Mouse (Mus musculus): ENCODE data around the gene Serbp1.
A peak's percentile ranks its signal among the peaks of the same experiment; 100 is the strongest.

Serbp1 gene

DNA sequence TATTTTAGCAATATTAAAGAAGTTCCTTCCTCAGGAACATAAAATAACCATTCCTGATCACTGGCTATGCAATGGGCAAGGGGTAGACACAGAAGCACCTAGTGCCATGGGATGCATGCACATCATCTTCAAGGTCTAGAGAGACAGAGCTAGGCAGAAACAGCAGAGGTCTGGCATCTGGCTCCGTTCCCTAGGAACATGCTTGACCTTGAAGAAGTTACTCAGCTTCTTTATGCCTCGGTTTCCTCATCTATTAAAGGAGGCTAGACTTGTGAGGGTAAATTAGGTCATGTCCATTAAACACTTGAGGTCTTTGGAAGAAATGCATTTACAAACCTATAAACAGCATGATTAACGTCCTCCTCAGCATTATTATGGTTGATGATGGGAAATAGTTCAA lies 2.3 kb upstream of the Serbp1 start:
- no peak for DNase-seq (ENCODE audit: low spot score in 2 of 2)

DNA sequence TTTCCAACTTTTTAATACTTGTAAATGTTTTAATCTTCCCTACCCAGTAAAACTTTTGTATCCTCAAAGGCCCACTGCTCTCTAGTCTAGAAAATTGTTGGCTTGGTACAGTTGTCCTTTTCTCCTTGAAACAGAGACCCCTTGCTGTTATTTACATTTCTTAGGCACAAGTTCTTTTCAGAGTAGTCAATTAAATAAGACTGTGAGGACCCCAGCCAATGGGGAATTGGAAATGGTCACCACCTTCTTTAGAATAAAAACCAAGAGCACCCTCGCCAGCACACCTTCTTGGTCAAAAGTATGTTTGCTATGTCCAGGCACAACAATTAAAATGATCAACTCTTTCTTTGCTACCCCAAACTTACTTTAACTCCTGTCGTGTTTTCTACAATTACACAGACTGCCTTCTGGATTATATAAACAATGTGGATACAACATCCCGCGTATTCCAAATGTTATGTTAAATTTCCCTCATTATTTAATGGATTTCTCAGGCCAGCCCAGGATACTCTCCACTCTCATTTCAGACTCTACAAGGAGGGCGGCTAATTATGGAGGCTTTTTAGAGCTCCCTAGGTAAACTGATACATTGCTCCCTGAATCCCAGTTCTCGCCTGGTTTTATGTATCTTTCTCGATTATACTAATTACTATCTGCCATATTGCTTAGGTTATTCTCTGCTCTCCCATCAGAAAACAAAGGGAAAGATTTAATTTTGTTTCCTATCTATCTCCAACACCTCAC lies 1.3 kb upstream of the Serbp1 start:
- no peak for DNase-seq (ENCODE audit: low spot score in 2 of 2)

DNA sequence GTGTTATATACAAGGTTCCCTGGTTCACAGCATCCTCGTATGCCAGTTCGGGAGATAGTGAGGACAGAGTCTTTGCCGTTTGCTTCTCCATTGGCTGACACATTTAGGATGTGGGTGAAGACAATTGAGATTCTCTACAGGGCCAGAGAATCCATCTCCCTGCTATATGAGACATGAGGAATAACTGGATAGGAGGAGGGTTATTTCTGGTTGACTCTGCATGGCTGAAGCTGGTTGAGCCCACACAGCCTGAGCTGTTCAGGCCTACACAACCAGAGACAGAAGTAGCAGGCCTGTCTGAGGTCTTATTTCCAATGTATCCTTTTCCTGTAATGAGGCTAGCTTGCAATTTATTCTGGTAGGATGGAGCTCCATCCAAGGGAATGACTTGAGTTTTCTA lies 3.3 kb downstream of the Serbp1 start:
- DNase-seq (ENCODE audit: low spot score in 2 of 2), result no peak

DNA sequence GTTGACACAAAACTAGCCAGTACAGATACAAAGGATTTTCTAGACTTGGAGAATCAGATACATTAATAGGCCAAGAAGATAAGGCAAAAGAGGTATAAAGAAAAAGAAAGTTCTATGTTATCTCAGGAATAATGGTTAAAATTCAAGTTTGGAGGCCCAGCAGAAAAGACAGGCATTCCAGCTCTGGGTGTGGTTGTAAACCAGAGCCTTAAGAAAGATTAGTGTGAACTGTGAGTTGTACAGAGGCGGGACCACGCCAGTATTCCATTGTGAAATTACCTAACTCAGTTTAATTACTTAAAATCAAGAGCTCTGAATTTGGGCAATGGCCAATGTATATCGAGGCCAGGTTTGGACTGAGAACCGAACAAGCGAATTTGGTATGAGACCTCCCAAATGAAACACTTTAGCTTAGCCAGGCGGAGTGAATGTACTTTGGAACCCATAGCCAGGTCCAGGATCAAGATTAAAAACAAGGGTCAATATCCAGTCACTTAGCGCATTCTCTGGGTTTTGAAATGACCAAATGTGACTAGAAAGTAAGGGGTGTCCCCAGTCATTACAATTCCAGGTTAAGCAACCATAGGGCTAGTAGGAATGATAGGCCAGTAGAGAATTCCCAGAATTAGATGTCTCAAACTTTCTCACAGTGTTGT lies 5.9 kb downstream of the Serbp1 start:
- DNase-seq (ENCODE audit: low spot score in 2 of 2), result no peak

DNA sequence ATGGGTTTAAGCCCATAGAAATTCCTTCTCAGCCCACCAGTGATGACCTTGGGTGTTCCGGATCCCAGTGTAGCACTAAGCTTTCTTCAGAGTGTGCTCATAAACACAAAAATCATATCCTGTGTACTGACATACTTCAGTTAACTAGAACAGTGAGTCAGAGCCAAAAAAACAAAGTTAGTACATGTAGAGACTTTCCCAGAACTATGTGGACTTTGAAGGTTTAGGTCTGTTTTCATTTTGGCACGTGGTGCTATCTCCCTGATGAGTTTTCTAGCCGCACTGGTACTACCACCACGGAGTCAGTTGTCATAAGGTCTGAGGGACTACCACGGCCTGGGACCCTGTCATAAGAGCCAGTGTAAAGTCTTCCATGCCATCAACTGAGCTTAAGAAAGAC lies 6.5 kb downstream of the Serbp1 start:
- no peak for DNase-seq (ENCODE audit: low spot score in 2 of 2)

DNA sequence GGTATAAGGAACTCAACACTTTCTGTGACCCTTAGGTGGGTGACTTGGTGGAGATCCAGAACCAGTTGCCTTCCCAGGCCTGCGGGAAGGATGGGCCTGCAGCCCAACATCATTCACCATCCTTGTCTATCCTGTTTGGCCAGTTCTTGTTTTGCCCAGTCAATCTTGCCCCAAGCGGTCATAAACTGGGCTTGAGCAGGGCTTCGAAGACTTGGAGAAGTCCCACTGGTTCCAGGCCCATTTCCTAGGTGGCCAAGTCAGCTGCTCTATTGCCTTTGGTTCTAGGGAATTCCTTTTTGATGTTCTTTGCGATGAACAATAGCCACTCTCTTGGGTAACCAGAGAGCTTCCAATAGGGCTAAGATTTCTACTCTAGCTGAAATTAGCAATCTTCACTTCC lies 13.1 kb downstream of the Serbp1 start:
- no peak for DNase-seq (ENCODE audit: low spot score in 2 of 2)

DNA sequence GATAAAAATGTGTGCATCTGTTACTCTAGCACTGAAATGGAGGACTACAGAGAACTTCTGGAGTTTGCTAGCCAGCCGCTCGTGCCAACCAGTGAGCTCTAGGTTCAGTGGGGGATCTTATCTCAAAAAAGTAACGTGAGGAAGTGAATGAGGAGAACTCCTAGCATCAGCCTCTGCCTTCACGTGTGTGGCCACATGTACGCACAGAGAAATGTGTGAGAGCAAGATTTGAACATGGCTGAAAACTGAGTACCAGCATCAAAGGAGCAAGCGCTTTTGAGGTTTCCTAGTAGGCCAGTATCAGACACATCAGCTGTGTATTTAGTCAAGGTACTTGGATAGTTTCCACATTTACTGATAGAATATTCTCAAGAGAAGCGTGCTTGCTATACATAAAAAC lies 27.0 kb downstream of the Serbp1 start:
- no peak for DNase-seq (ENCODE audit: low spot score in 2 of 2)

DNA sequence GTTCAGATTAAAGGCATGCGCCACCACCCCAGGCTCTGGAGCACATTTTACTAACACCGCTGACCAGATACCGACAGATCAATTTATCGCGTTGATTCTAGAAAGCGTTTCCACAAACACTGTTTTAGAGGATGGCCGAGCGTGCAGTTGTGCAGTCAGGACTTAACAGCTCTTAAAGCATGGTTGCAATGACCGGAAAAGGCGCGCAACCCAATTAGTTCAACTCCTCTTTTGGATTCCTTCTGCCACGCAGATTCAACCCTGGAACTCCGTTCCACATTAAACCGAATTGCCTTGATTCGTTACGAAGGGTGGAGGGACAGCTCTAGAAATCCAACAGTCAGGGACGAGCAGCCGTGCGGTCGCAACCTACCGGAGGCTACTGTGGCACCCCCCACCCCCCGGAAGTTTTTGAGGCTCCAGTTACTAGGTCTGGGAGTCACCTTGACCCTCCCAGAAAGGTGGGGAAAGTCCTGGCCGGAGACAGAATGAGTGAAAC lies 28.2 kb downstream of the Serbp1 start:
- DNase-seq (ENCODE audit: low spot score in 2 of 2), result peak in 1 of 2 experiments; percentile 11

DNA sequence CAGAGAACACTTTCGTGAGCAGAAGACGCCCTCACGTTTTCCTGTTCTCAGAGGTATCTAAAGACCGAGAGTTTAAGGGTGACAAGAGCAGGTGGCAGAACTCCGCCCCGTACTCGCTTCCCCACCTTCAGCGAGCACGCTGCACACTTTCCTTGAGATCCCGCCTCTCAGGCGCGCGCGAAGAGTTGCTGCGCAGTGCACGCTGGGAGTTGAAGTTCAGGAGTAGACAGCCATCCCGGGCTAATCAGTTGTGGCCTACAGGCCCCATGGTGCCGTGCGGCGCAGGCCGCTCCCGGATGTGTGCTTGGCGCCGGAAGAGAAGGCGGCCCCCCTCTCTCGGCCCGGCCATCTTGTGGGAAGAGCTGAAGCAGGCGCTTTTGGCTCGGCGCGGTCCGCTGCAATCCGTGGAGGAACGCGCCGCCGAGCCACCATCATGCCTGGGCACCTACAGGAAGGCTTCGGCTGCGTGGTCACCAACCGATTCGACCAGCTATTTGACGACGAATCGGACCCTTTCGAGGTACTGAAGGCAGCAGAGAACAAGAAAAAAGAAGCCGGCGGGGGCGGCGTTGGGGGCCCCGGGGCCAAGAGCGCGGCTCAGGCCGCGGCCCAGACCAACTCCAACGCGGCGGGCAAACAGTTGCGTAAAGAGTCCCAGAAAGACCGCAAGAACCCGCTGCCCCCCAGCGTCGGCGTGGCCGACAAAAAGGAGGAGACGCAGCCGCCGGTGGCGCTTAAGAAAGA lies 28.9 kb downstream of the Serbp1 start:
- DNase-seq (ENCODE audit: low spot score in 2 of 2), result peak; percentile 88 to 92

DNA sequence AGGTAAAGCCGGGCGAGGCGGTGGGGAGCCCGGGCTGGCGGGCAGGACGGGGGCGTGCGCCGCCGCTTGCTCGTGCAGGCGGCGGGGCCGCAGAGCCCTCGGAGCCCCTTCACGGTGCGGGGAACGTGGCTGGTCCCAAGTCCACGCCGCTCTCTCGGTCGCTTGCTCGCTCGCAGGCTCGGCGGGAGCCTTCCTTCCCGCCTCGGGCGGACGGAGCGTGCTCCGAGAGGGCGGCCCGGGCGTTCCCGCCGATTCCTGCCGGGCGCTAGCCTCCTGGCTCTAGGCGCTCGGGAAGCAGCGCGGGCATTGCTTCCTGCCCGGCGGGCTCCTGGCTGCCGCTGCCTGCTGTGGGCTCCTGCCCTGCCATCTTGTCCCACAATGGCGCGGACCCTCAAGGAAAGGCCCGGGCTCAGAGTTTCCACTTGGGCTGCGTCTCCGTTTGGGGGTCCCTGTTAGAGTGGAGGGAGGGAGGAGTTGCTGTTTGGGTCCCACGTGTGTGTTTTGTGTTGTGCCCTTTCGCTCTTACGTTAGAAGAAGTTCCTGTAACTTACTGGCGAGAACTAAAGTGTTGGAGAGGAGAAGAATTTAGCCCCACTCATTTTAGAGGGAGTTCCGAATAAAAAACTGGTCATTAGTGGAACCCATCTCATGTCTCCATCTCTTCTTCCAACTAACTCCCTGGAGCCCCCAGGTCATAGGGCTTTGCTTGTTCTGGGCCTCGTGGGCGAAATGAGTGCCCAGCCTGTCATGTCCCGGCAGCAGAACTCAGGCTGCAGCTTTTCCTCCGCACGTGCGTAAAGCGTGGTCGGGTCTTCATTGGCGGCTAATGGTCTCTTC lies 29.6 kb downstream of the Serbp1 start:
- DNase-seq (ENCODE audit: low spot score in 2 of 2), result peak; percentile 24 to 31

DNA sequence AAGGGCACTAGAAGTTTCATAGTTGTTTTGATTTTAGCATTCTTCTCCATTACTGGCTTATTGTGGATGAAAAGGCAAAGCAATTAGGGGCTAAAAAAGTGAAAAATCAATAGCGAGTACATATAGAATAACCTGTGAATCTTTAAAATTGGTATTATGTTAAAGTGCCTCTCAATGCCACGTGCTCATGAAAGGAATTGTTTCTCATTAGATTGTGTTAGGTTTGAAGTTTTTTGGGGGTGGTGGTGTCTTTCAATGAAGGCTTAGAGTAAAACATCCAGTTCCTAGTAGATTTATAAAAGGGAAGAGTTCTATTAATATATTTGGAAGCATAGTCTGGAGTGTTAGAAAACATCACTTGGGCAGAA lies 30.3 kb downstream of the Serbp1 start:
- DNase-seq (ENCODE audit: low spot score in 2 of 2), result no peak

DNA sequence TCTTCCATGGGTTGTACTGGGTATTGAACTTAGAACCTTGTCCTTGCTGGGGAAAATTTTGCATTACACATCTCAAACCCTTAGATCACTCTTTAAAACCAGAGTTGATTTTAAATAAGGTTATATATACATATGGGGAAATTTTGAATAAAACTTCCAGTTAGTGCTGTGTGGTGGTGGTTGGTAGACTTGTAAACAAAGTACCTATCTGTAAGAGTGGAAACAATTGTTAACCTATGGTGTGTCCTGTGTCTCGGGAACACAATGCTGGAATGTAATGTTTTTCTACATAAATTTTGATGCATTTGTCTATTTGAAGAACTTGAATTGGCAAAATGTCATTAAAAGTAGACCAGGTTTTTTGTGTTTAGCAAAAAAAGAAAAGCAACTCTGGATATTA lies 31.0 kb downstream of the Serbp1 start:
- DNase-seq (ENCODE audit: low spot score in 2 of 2), result no peak

DNA sequence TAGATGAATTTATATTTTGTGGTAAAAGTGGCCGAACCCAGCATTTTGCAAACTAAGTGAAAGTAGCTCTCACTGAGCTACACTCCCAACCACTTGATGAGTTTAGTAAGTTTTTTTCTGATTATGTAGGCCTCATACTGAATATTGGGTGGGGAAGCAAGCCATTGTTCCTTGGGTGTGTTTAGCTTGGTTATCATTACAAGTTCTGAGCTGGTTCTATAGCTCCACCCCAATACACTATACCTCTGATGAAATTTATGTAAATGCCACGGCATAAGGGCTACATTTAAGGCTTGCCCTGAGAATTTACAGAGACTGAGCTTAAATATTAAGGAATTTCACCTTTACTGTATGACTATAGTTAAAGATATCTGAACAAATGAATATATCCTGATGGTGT lies 31.5 kb downstream of the Serbp1 start:
- no peak for DNase-seq (ENCODE audit: low spot score in 2 of 2)

DNA sequence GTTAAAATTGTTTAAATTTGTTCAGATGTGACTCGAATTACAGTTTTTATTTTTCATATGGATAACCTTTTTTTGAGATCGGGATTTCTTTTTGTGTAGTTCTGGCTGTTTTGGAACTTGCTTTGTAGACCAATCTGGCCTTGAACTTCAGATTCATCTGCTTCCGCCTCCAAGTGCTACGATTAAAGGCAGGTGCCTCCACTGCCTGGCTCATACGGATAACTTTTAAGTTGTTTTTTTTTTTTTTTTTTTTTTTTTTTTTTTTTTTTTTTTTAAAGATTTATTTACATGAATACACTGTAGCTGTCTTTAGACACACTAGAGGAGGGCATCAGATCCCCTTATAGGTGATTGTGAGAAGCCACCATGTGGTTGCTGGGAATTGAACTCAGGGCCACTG lies 40.0 kb downstream of the Serbp1 start:
- DNase-seq (ENCODE audit: low spot score in 2 of 2), result no peak

DNA sequence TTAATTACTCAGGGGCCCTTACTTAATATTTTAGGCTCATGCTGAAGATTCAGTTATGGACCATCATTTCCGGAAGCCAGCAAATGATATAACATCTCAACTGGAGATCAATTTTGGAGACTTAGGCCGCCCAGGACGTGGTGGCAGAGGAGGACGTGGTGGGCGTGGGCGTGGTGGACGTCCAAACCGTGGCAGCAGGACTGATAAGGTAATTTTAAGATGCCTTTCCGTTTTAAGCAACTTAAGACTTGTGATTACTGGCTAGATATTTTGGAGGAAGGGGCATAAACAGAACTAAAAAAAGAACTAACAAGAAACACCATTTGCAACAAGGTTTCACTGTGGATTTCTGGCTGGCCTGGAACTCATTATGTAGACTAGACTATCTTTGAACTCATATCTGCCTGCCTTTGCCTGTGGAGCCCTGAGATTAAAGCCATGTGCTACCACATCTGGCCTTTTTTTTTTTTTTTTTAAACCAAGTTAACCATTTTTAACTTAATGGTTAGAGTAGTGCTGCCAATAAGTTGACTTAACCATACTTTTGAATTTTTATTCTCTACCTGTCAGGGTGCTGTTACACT lies 43.7 kb downstream of the Serbp1 start:
- peak; percentile 8 to 16 for DNase-seq (ENCODE audit: low spot score in 2 of 2)

DNA sequence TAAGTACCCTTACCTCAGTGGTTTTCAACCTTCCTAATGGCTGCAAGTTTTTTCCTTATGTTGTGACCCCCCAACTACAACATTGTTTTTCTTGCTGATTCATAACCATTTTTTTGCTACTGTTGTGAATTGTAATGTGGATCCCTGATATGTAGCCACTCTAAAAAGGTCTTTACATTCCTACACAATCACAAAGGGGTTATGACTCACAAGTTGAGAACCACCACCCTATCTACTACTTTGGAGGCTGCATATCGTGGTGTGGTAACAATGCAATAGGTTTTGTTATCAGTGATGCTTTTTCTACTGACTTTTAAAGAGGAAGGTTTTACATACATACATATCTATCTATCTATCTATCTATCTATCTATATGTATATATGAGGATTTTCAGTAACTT lies 44.9 kb downstream of the Serbp1 start:
- DNase-seq (ENCODE audit: low spot score in 2 of 2), result no peak

DNA sequence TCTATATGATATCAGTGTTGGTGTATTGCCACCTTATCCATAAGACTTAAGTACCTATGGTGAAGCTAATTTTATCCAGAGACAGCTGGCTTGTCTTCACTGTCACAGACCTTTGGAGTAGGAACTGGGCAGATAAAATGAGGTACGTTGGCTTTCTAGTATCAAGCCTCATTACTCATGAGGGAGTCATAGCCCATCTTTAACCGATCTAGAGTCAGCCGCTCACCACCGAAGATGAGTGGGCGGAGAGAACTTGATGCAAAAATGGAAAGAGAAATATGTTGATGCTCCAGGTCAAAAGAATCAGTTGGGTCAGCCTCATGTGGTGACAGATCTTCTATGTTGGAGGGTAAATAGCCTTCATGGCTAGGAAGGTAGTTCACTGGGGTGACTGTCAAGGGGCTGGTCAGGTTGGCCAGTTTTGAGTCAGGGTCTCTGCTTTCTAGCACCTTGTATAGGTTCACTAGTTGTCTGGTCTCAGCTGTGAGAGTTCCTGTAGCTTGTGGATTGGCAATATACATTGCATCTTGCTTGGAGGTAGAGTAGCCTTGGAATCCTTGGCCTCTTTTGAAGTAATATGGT lies 54.2 kb downstream of the Serbp1 start:
- DNase-seq (ENCODE audit: low spot score in 2 of 2), result no peak

DNA sequence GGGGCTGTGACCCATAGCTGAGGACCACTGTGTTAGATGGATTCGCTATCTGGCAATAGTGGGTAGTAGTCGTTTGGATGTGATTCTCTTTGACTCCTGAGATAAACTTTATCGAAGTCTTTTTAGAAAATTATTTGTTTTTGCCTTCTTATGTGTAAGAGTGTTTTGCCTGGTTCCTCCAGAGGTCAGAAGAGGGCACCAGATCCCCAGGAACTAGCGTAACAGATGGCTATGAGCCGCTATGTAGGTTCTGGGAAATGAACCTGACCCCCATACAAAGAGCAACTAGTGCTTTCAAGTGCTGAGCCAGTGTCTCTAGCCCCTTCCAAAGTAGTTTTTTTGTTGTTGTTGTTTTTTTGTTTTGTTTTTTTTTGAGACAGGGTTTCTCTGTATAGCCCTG lies 58.1 kb downstream of the Serbp1 start:
- no peak for DNase-seq (ENCODE audit: low spot score in 2 of 2)

DNA sequence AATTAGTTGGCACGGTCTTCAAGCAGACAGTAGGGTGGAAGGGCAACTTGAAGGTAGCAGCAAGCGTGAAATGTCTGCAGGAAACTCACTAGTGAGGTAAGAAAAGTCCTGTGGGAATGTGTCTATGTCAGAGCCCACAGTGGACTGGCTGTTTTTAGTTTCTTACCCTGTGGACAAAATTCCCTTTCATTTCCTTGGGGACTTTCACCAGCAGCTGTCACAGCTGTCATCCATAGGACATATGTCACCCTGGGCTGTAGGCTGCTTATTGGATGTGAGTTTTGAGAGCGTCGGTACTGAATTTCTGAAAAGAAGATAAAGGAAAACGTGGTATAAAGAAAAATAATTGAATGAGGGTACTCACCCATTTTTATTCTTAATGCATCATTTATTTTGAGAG lies 60.8 kb downstream of the Serbp1 start:
- DNase-seq (ENCODE audit: low spot score in 2 of 2), result no peak

DNA sequence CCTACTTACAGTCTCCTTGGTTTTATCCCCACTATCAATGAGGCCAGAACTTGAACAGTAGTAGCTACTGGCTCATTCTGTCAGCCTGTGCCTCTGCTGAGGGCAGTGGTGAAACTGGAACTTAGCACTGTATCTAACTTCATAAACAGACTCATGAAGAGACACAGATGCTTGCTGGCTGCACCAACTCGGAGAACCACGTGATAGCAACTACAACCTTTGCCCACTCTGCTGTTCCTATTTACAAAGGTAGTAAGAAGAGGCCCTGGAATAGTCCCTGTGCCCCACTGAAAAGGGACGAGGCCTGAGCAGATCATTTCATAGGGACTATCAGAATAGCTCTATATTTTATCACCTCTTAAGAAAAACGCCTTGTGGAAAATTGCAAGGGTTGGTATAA lies 62.3 kb downstream of the Serbp1 start:
- no peak for DNase-seq (ENCODE audit: low spot score in 2 of 2)

DNA sequence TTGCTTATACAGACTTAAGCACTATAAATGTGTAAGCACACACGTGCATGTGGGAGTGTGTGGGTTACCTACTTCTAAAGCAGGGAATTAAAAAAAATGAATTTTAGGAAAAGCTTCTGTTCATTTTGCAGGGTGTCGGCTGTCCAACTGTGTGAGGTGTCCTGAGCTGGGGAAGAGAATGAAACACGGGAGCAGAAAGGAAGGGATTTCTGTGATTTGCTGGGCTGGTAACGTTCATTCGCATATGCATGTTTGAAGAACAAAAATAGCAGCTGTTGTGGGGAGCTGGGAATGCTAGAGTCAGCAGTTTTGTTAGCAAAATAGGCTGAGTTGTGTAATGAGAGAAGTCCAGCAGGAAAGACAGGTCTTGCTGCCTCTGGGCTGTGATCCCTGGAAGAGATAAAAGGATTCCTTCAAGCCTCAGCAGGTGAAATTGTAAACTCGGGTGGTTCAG lies 62.8 kb downstream of the Serbp1 start:
- no peak for DNase-seq (ENCODE audit: low spot score in 2 of 2)
